Mouse (Mus musculus): ENCODE measurements around the gene 4930519P11Rik. TPM values are rescaled to one million over a fixed set of nuclear protein-coding genes. Genes with fewer than 3 reads are reported as not detected.
A peak's percentile ranks its signal among the peaks of the same experiment; 100 is the strongest.

Gene 4930519P11Rik
- 0.36 TPM in 1 of 2 replicates, not detected in the other for polyA plus RNA-seq (2016; fragmentation: Nextera tagmentation; extraction: Ambion mirVana)

DNA sequence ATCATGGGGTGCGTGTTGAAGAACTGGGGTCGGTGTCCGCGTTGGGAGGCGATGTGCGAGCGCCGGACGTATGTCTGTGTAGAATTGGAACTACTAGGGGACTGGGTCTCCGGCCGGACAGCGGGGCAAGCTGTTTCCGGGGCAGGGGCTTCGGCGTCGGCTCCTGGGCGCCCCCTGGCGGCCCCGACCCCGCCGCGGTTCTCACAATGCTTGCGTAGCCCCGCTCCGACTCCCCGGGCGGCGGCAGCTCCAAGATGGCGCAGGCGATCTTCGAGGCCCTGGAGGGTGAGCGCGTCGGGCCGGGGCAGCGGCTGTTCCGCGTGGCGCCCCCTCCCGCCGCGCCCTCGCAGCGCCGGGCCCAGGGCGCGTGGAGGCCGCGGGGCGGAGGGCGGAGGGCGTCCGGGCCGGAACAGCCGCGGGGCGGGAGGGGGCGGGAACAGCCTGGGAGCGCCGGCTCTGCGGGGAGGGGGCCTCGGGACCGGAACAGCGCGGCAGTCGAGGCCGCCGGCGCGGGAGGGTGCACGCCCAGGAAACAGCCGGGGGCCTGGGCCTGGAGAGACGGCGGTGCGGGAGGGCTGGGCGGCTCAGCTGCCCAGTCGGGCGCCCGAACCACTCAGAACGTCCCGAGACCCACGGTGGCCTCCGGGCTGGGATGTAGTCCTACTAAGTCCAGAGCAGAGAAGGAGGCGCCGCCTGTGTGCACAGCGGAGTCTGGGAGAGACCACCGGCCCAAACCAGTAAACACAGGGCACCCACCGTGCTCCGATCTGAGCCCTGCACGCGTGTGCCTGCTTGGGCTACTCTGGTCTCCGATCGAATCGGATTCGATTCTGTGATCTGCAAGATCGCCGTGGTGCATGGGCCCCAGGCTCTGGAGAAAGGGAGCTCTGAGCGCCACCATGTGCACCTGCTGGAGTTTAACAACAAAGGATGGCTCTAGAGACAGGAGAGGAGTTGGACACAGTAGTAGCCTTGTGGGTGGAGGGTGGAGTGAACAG lies at the start of gene 4930519P11Rik, which contains the start of gene Zfp341:
Gene 4930519P11Rik, minus strand, starts transcription at position 320 of the 998 bp plus-strand sequence.
Gene Zfp341, plus strand, starts transcription at position 180 of the 998 bp plus-strand sequence.
- peak; percentile 92 for DNase-seq (ENCODE audit: low spot score)
- no peaks in the 10 kb centered on the region for H3K27me3 ChIP-seq (ENCODE audit: insufficient read depth, poor library complexity, severe bottlenecking)
- peaks cover 40% of the 10 kb centered on the region for H3K4me1 ChIP-seq (replicated peaks)
- H3K36me3 ChIP-seq, result 0 out of 2 replicates have a peak, but pooled peaks cover 3% of the 10 kb centered on the region
- H3K27ac ChIP-seq, result peak within 1 kb of the TSS; percentile 98
- peak within 1 kb of the TSS; percentile 60 for H3K4me3 ChIP-seq
- under 1% methylated on average over 97 of the region's 98 CpGs for WGBS
- H3K9me3 ChIP-seq, result no peaks in the 10 kb centered on the region

DNA sequence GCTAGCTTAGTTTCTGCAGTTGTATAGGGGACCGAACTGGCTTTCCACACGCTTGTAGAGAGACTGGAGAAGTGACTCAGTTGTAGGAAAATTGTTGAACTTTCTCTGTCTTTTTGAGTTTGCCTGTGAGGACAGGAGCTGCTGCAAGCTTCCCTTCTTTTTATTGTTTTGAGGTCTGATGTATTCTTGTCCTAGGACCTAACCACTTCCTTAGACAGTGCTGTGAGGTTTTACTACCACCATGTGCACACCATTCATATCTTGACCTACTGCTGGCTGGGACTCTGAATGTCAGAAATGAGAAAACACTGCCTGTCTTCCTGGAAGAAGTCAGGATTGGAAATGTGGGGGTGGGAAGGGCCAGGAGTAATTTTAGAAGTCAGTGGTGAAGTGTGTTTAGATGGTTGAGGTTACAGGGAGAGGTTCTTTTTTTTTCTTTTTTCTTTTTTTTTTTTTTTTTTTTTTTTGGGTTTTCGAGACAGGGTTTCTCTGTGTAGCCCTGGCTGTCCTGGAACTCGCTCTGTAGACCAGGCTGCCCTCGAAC lies 46.4 kb upstream of the 4930519P11Rik start:
- WGBS, result 82% methylated on average over 5 of the region's 5 CpGs
- Histone ChIP-seq H3K4me3 (0 out of 2 replicates have a peak overlapping the region, but pooled peaks have one; percentile 93), H3K4me1 (replicated peaks) (peaks cover 25% of the 10 kb centered on the region), H3K36me3 (peaks cover 34% of the 10 kb centered on the region), H3K27me3 (ENCODE audit: insufficient read depth, poor library complexity, severe bottlenecking) (no peaks in the 10 kb centered on the region), H3K27ac (no peak overlapping the region), H3K9me3 (no peaks in the 10 kb centered on the region)
- DNase-seq (ENCODE audit: low spot score), result no peak

DNA sequence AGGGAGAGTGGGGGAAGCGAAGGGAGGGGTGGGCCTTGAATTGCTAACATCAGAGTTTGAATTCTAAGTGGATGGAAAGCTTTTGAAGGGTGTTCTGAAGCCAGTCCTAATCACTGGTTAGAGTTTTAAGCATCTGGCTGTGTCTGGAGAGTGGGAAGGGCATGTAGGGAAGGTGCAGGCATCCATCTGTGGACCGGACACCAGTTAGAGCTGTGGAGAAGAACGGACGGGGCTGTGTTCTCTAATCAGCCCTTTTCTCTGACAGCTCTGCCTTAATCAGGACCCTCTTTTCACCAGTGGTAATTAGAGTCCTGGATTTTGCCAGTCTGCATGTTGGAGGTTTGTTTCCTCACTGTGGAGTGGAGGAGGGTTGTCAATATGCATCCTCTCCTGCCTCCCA lies 45.8 kb upstream of the 4930519P11Rik start:
- Histone ChIP-seq H3K36me3 (peaks cover 32% of the 10 kb centered on the region), H3K9me3 (no peaks in the 10 kb centered on the region), H3K27ac (no peak overlapping the region), H3K27me3 (ENCODE audit: insufficient read depth, poor library complexity, severe bottlenecking) (no peaks in the 10 kb centered on the region), H3K4me1 (replicated peaks) (peaks cover 25% of the 10 kb centered on the region), H3K4me3 (peak overlapping the region; percentile 93; the same call in 1 of the 2 replicates)
- no peak for DNase-seq (ENCODE audit: low spot score)
- 89% methylated on average over 4 of the region's 4 CpGs for WGBS

DNA sequence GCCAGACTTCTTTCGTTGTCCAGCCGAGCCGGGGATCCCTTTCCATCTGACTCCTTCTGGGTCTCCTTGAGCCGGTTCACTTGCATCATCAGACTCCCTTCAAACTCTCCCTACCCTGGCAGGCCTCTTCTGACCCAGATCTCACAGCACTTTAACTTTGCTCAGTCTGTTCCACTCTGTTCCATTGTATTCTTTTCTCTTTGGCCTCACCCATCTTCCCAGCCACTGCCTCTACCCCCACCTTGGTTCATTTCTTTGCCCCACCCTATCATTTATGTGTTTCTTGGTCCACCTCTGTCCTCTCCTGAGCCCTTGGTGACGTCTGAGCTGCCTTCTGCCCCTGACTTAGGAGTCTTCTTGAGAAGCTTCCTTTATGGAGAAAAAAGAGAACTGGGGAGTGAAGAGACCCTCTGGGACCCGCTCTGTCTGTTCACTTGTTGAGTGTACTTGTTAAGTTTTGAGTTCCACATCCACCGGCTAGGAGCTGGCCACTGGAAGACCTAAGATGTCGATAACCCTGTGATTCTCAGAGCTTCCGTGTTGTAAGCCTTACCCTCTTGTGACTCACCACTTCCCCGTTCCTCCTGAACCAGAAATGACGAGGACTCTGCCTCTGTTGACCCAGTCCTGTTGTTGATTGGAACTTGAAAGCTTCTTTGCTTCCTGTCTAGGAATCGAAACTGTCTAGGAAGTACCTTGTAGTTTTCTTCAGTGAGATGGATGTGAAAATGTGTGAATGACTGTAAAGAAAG lies 44.4 kb upstream of the 4930519P11Rik start:
- H3K4me1 ChIP-seq (replicated peaks), result peaks cover 25% of the 10 kb centered on the region
- 20% methylated on average over 12 of the region's 12 CpGs for WGBS
- H3K9me3 ChIP-seq, result no peaks in the 10 kb centered on the region
- peak overlapping the region; percentile 93 for H3K4me3 ChIP-seq
- peak overlapping the region; percentile 94 for H3K27ac ChIP-seq
- DNase-seq (ENCODE audit: low spot score), result peak; percentile 15
- no peaks in the 10 kb centered on the region for H3K27me3 ChIP-seq (ENCODE audit: insufficient read depth, poor library complexity, severe bottlenecking)
- H3K36me3 ChIP-seq, result peaks cover 21% of the 10 kb centered on the region

- under 1% methylated on average over 65 of the region's 67 CpGs for WGBS
- no peaks in the 10 kb centered on the region for H3K27me3 ChIP-seq (ENCODE audit: insufficient read depth, poor library complexity, severe bottlenecking)
- H3K9me3 ChIP-seq, result no peaks in the 10 kb centered on the region
- peaks cover 25% of the 10 kb centered on the region for H3K4me1 ChIP-seq (replicated peaks)
- DNase-seq (ENCODE audit: low spot score), result peak; percentile 96
- H3K27ac ChIP-seq, result peak overlapping the region; percentile 94
- peaks cover 16% of the 10 kb centered on the region for H3K36me3 ChIP-seq
- peak overlapping the region; percentile 93 for H3K4me3 ChIP-seq
Measured at GRCm38 (mm10) chr2:154656710-154657485, 43.7 kb upstream of the 4930519P11Rik start.

GRCm38 (mm10) chr2:154655878-154656414 lies 42.7 kb upstream of the 4930519P11Rik start:
- H3K4me3 ChIP-seq, result peak overlapping the region; percentile 93; the same call in 1 of the 2 replicates

GRCm38 (mm10) chr2:154654976-154655375 lies 41.7 kb upstream of the 4930519P11Rik start:
- DNase-seq (ENCODE audit: low spot score), result no peak
- Histone ChIP-seq H3K36me3 (no peaks in the 10 kb centered on the region), H3K27ac (no peak overlapping the region), H3K27me3 (ENCODE audit: insufficient read depth, poor library complexity, severe bottlenecking) (no peaks in the 10 kb centered on the region), H3K4me1 (replicated peaks) (peaks cover 25% of the 10 kb centered on the region), H3K9me3 (no peaks in the 10 kb centered on the region; the same call in 1 of the 2 replicates), H3K4me3 (no peak overlapping the region)
- 95% methylated on average over 12 of the region's 12 CpGs for WGBS

More at GRCm38 (mm10) chr2:154655878-154656414, 42.7 kb upstream of the 4930519P11Rik start:
- no peak for DNase-seq (ENCODE audit: low spot score)
- WGBS, result 94% methylated on average over 2 of the region's 2 CpGs
- no peaks in the 10 kb centered on the region for H3K9me3 ChIP-seq
- peaks cover 7% of the 10 kb centered on the region for H3K36me3 ChIP-seq
- H3K27ac ChIP-seq, result peak overlapping the region; percentile 94; the same call in 1 of the 2 replicates
- H3K4me1 ChIP-seq (replicated peaks), result peaks cover 25% of the 10 kb centered on the region
- no peaks in the 10 kb centered on the region for H3K27me3 ChIP-seq (ENCODE audit: insufficient read depth, poor library complexity, severe bottlenecking)

DNA sequence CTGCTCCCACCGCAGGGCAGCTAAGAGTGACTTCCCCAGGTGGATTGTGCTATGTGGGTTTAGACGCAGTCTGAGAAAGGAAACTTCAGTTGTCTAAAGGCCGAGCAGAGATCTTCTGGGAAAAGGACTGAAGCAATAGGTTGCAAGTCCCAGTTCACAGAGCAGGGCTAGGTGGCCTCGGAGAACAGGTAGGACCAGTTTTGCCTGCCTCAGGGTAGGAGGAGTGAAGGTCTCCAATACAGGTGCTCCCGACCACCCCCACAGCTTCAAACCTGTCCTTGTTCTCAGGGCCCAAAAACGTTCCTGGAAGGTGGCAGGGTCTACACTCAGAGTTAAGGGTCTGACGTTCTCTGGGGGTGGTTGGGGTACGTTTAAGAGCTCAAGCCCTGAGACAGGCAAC lies 38.1 kb upstream of the 4930519P11Rik start, which contains the start of gene Chmp4b:
Gene Chmp4b, plus strand, starts transcription at position 343 of the 400 bp plus-strand sequence.
- Histone ChIP-seq H3K27me3 (ENCODE audit: insufficient read depth, poor library complexity, severe bottlenecking) (no peaks in the 10 kb centered on the region), H3K4me3 (no peak within 1 kb of the TSS), H3K9me3 (no peaks in the 10 kb centered on the region; the same call in 1 of the 2 replicates), H3K27ac (peak within 1 kb of the TSS; percentile 56), H3K4me1 (replicated peaks) (peaks cover 13% of the 10 kb centered on the region), H3K36me3 (0 out of 2 replicates have a peak, but pooled peaks cover 4% of the 10 kb centered on the region)
- peak; percentile 28 for DNase-seq (ENCODE audit: low spot score)
- 60% methylated on average over 8 of the region's 8 CpGs for WGBS

DNA sequence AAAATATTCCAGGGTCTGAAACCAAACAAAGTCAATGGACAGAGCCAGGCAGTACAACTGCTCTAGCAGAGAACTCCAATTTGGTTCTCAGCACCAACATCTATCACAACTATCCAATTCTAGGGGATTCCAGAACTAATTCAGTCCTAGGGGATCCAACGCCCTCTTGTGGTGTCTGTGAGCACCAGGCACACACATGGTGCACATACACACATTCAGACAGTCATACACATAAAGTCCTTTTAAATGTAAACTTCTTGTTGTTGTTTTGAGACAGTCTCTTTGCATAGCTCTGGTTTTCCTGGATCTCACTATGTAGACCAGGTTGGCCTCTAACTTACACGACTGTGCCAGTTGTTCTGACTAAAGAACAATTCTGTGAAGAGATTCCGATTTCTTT lies 37.2 kb upstream of the 4930519P11Rik start:
- Histone ChIP-seq H3K36me3 (peaks cover 11% of the 10 kb centered on the region), H3K9me3 (no peaks in the 10 kb centered on the region; the same call in 1 of the 2 replicates), H3K4me1 (replicated peaks) (peaks cover 9% of the 10 kb centered on the region), H3K27me3 (ENCODE audit: insufficient read depth, poor library complexity, severe bottlenecking) (no peaks in the 10 kb centered on the region), H3K27ac (no peak overlapping the region), H3K4me3 (no peak overlapping the region)
- 83% methylated on average over 3 of the region's 3 CpGs for WGBS
- no peak for DNase-seq (ENCODE audit: low spot score)

DNA sequence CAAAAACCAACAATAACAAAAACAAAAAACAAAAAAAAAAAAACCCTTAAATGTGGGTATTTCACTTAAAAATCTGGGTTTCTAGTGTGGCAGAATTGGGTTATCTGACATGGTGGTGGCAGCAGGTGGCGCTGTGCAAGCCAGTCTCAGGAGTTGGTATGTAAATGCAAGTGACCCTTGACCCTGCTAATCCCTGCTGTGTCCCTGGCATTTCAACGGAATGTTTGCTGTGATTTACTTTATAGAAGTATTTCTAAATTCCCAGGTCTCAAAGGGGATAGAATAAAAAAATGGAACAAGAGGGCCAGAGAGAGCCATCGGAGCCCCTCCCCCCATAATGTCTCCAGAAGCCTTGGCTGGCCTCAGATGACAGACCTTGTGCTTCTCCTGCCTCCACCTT lies 34.8 kb upstream of the 4930519P11Rik start:
- no peak overlapping the region for H3K4me3 ChIP-seq
- peaks cover 32% of the 10 kb centered on the region for H3K36me3 ChIP-seq
- 20% methylated on average over 3 of the region's 3 CpGs for WGBS
- no peaks in the 10 kb centered on the region for H3K27me3 ChIP-seq (ENCODE audit: insufficient read depth, poor library complexity, severe bottlenecking)
- H3K9me3 ChIP-seq, result no peaks in the 10 kb centered on the region; the same call in 1 of the 2 replicates
- no peak overlapping the region for H3K27ac ChIP-seq
- H3K4me1 ChIP-seq (replicated peaks), result peaks cover 9% of the 10 kb centered on the region
- DNase-seq (ENCODE audit: low spot score), result peak; percentile 56

- Histone ChIP-seq H3K36me3 (peaks cover 46% of the 10 kb centered on the region), H3K9me3 (no peaks in the 10 kb centered on the region; the same call in 1 of the 2 replicates), H3K4me1 (replicated peaks) (peaks cover 9% of the 10 kb centered on the region), H3K27ac (no peak overlapping the region), H3K27me3 (ENCODE audit: insufficient read depth, poor library complexity, severe bottlenecking) (no peaks in the 10 kb centered on the region), H3K4me3 (no peak overlapping the region)
- no peak for DNase-seq (ENCODE audit: low spot score)
- 80% methylated on average over 5 of the region's 5 CpGs for WGBS
Measured at GRCm38 (mm10) chr2:154646634-154647033, 33.4 kb upstream of the 4930519P11Rik start.

All from hindbrain, embryonic 10.5 days (tissue).